Mouse (Mus musculus) forebrain, postnatal 0 days (tissue): ENCODE data around the gene Serinc5. TPM values are rescaled to one million over a fixed set of nuclear protein-coding genes. Genes with fewer than 3 reads are reported as not detected.

Source experiments
- ATAC-seq: fragments of 200-750 bp; cut with Nextera tagmentation; 2 replicates; pipeline ENCODE4 v1.8.0; 2017; ENCODE audit warnings: mild to moderate bottlenecking, moderate library complexity
- DNase-seq: peaks from one replicate; pipeline ENCODE4 v3.0.0-alpha.2; 2015
- H3K27ac ChIP-seq: fragments of 300-500 bp; sonication (generic); 2 replicates; pipeline ENCODE4 v1.5.1; 2014; ENCODE audit warnings: low read depth, mild to moderate bottlenecking, antibody characterized with exemption, low read length, moderate library complexity, mixed read lengths
- H3K27me3 ChIP-seq: fragments of 300-500 bp; sonication (generic); 2 replicates; pipeline ENCODE4 v1.6.1; 2014; ENCODE audit warnings: mild to moderate bottlenecking, low read length, mixed read lengths; ENCODE audit not compliant: insufficient read depth
- H3K36me3 ChIP-seq: fragments of 300-500 bp; sonication (generic); 2 replicates; pipeline ENCODE4 v1.6.1; 2014; ENCODE audit warnings: mild to moderate bottlenecking, moderate library complexity; ENCODE audit not compliant: insufficient read depth
- H3K4me1 ChIP-seq: fragments of 300-500 bp; sonication (generic); 2 replicates; pipeline ENCODE4 v1.6.1; 2014; ENCODE audit warnings: antibody characterized with exemption; ENCODE audit not compliant: insufficient read depth
- H3K4me2 ChIP-seq: fragments of 300-500 bp; sonication (generic); 2 replicates; pipeline ENCODE4 v1.6.1; 2014; ENCODE audit warnings: low read depth, mild to moderate bottlenecking, moderate library complexity
- H3K4me3 ChIP-seq: fragments of 300-500 bp; sonication (generic); 2 replicates; pipeline ENCODE4 v1.5.1; 2014; ENCODE audit warnings: low read depth, low read length, mixed read lengths
- H3K9ac ChIP-seq: fragments of 300-500 bp; sonication (generic); 2 replicates; pipeline ENCODE4 v1.6.1; 2014; ENCODE audit warnings: mild to moderate bottlenecking
- H3K9me3 ChIP-seq: fragments of 300-500 bp; sonication (generic); 2 replicates; pipeline ENCODE4 v1.6.1; 2016; ENCODE audit warnings: low read length
- CTCF ChIP-seq: sonication (generic); IDR thresholded peaks from 2 replicates; pipeline ENCODE4 v1.5.1; 2016; ENCODE audit warnings: antibody characterized with exemption, control low read depth, low read depth
- WGBS: fragments of 180-500 bp; shearing (Covaris S2); extraction: QIAGEN DNeasy Blood & Tissue Kit; methylation state at CpG from one replicate; pipeline ENCODE4 v1.1.7; 2014; 5-methylcytosine and 5-hydroxymethylcytosine counted together
- polyA plus RNA-seq: library from polyadenylated mRNA; unstranded; fragments of >200 nt; fragmentation: Nextera tagmentation; extraction: Ambion mirVana; gene quantifications from 2 replicates; pipeline ENCODE4 v1.2.1, GENCODE M21; 2015
- total RNA-seq: library from RNA; depleted of rRNA; stranded (reverse); fragments of >200 nt; gene quantifications from 2 replicates; pipeline ENCODE4 v1.2.3, GENCODE M21; 2014

Serinc5 gene
- total and polyA plus RNA-seq, 2 experiments from 2014 or later: 11.5 to 41.7 TPM

- Histone ChIP-seq H3K27ac (peak overlapping the region; percentile 59), H3K4me2 (no peak overlapping the region), H3K9me3 (no peaks in the 10 kb centered on the region), H3K9ac (no peak overlapping the region), H3K27me3 (no peaks in the 10 kb centered on the region), H3K36me3 (no peaks in the 10 kb centered on the region), H3K4me1 (peaks cover 12% of the 10 kb centered on the region; the same call in 1 of the 2 replicates), H3K4me3 (no peak overlapping the region)
- TF ChIP-seq CTCF: no peak
- no peak for DNase-seq
- ATAC-seq: no peak
- WGBS: 62% methylated on average over 5 of the region's 5 CpGs
Measured at GRCm38 (mm10) chr13:92732836-92733235, 121.9 kb downstream of the Serinc5 start.

GRCm38 (mm10) chr13:92733252-92733651 is 122.4 kb downstream of the Serinc5 start:
- ATAC-seq (peak; percentile 72), DNase-seq (peak; percentile 71)
- TF ChIP-seq CTCF: peak; percentile 51

GRCm38 (mm10) chr13:92733741-92734140 is 122.8 kb downstream of the Serinc5 start:
- Histone ChIP-seq H3K4me1 (peaks cover 12% of the 10 kb centered on the region; the same call in 1 of the 2 replicates), H3K36me3 (no peaks in the 10 kb centered on the region), H3K27me3 (no peaks in the 10 kb centered on the region), H3K4me3 (no peak overlapping the region), H3K9me3 (no peaks in the 10 kb centered on the region), H3K27ac (peak overlapping the region; percentile 69), H3K4me2 (peak overlapping the region; percentile 15; the same call in 1 of the 2 replicates), H3K9ac (no peak overlapping the region)
- WGBS: 44% methylated on average over 11 of the region's 11 CpGs
- DNase-seq (peak; percentile 80), ATAC-seq (peak; percentile 73)
- no peak for TF ChIP-seq CTCF

More at GRCm38 (mm10) chr13:92733252-92733651, 122.4 kb downstream of the Serinc5 start:
- Histone ChIP-seq H3K9ac (no peak overlapping the region), H3K27me3 (no peaks in the 10 kb centered on the region), H3K9me3 (no peaks in the 10 kb centered on the region), H3K4me2 (peak overlapping the region; percentile 15; the same call in 1 of the 2 replicates), H3K4me1 (peaks cover 12% of the 10 kb centered on the region; the same call in 1 of the 2 replicates), H3K27ac (peak overlapping the region; percentile 69), H3K36me3 (no peaks in the 10 kb centered on the region), H3K4me3 (no peak overlapping the region)
- WGBS: 18% methylated on average over 9 of the region's 9 CpGs

- ATAC-seq (no peak), DNase-seq (no peak)
- Histone ChIP-seq H3K27ac (no peak overlapping the region), H3K4me2 (no peak overlapping the region), H3K4me1 (peaks cover 12% of the 10 kb centered on the region; the same call in 1 of the 2 replicates), H3K9me3 (no peaks in the 10 kb centered on the region), H3K27me3 (no peaks in the 10 kb centered on the region), H3K36me3 (no peaks in the 10 kb centered on the region), H3K4me3 (no peak overlapping the region), H3K9ac (no peak overlapping the region)
- TF ChIP-seq CTCF: no peak
- 27% methylated on average over 1 of the region's 1 CpGs for WGBS
Measured at GRCm38 (mm10) chr13:92735693-92736092, 124.8 kb downstream of the Serinc5 start.

- Histone ChIP-seq H3K4me1 (peaks cover 12% of the 10 kb centered on the region; the same call in 1 of the 2 replicates), H3K36me3 (no peaks in the 10 kb centered on the region), H3K27me3 (no peaks in the 10 kb centered on the region), H3K9me3 (no peaks in the 10 kb centered on the region), H3K27ac (no peak overlapping the region), H3K4me2 (no peak overlapping the region), H3K9ac (no peak overlapping the region), H3K4me3 (no peak overlapping the region)
- DNase-seq (peak; percentile 79), ATAC-seq (peak; percentile 52)
- no peak for TF ChIP-seq CTCF
- 31% methylated on average over 11 of the region's 11 CpGs for WGBS
Measured at GRCm38 (mm10) chr13:92736516-92737300, 125.8 kb downstream of the Serinc5 start.

- TF ChIP-seq CTCF: no peak
- no peaks in the 10 kb centered on the region for H3K9me3 ChIP-seq
- no peak overlapping the region for H3K4me2 ChIP-seq
- ATAC-seq (no peak), DNase-seq (no peak)
- 72% methylated on average over 3 of the region's 3 CpGs for WGBS
- no peaks in the 10 kb centered on the region for H3K27me3 ChIP-seq
- no peak overlapping the region for H3K9ac ChIP-seq
- peaks cover 7% of the 10 kb centered on the region; the same call in 1 of the 2 replicates for H3K4me1 ChIP-seq
- no peak overlapping the region for H3K27ac ChIP-seq
- H3K4me3 ChIP-seq: no peak overlapping the region
- H3K36me3 ChIP-seq: no peaks in the 10 kb centered on the region
Measured at GRCm38 (mm10) chr13:92738821-92739220, 127.9 kb downstream of the Serinc5 start.

- H3K9me3 ChIP-seq: no peaks in the 10 kb centered on the region
- no peak overlapping the region for H3K4me2 ChIP-seq
- 90% methylated on average over 3 of the region's 3 CpGs for WGBS
- H3K4me1 ChIP-seq: peaks cover 7% of the 10 kb centered on the region; the same call in 1 of the 2 replicates
- no peak overlapping the region for H3K4me3 ChIP-seq
- H3K27ac ChIP-seq: no peak overlapping the region
- no peak overlapping the region for H3K9ac ChIP-seq
- H3K36me3 ChIP-seq: no peaks in the 10 kb centered on the region
- DNase-seq: no peak
- no peak for TF ChIP-seq CTCF
- no peaks in the 10 kb centered on the region for H3K27me3 ChIP-seq
- ATAC-seq: no peak
Measured at GRCm38 (mm10) chr13:92739858-92740257, 129.0 kb downstream of the Serinc5 start.
